Mouse (Mus musculus): ENCODE results near the gene Myl12a. TPM values are rescaled to one million over a fixed set of nuclear protein-coding genes. Genes with fewer than 3 reads are reported as not detected.

The Myl12a gene
- polyA plus RNA-seq, 1 experiment from 2014 or later: 705 TPM

Other genes starting within 250 kb of the Myl12a start
- 19.6 and 28.1 TPM in 2 replicates for gene Tgif1, start 149.3 kb downstream of the Myl12a start, polyA plus RNA-seq (2015; fragmentation: Nextera tagmentation; extraction: Ambion mirVana)
- 164 and 185 TPM in 2 replicates for gene Myom1, start 245 bp downstream of the Myl12a start, polyA plus RNA-seq (2015; fragmentation: Nextera tagmentation; extraction: Ambion mirVana)
- gene Lpin2, start 179.7 kb upstream of the Myl12a start, polyA plus RNA-seq (2015; fragmentation: Nextera tagmentation; extraction: Ambion mirVana): 12.3 and 15.8 TPM in 2 replicates